Mouse (Mus musculus): ENCODE results near the gene Mgll.

GRCm38 (mm10) chr6:88788219-88788618 lies 64.0 kb downstream of the Mgll start:
- TF ChIP-seq CTCF (IDR thresholded peaks at IDR 0.05; ENCODE audit: control insufficient read depth, insufficient read depth, low read length), result no peak
- no peak for TF ChIP-seq POLR2A (IDR thresholded peaks at IDR 0.05; ENCODE audit: borderline replicate concordance, control insufficient read depth, low read depth, low read length)
